Mouse (Mus musculus) bone marrow macrophage, adult 2 months (primary cell): ENCODE measurements around the gene Kdm4a.

ENCODE experiments used
- CTCF ChIP-seq: IDR thresholded peaks from 2 replicates; pipeline ENCODE4 v1.5.1; 2012; ENCODE audit warnings: low read depth, mild to moderate bottlenecking, low read length, moderate library complexity
- POLR2A ChIP-seq: IDR thresholded peaks from 2 replicates; pipeline ENCODE4 v1.6.1; 2012; ENCODE audit warnings: mild to moderate bottlenecking, low read depth, low read length, borderline replicate concordance

DNA sequence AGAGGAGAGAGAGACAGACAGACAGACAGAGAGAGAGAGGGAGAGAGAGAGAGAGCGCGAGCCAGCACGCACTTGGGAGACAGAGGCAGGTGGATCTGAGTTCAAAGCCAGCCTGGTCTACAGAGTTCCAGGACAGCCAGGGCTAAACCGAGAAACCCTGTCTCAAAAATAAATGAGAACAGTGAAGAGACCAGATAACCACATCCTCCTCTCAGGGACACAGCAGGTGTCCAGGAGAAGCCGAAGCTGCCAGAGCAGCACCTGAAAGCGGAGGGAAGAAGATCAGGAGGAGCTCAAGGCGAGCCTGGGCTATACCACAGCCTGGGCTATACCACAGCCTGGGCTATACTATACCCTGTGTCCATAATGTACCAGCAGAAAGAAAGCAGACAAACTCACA, 29.0 kb downstream of the Kdm4a start:
- TF ChIP-seq POLR2A = no peak
- no peak for TF ChIP-seq CTCF
